Mouse (Mus musculus): ENCODE data around the gene Zfp524. TPM values are rescaled to one million over a fixed set of nuclear protein-coding genes. Genes with fewer than 3 reads are reported as not detected.

Gene Zfp524
- polyA plus RNA-seq, 1 experiment from 2014 or later: 10.4 TPM

DNA sequence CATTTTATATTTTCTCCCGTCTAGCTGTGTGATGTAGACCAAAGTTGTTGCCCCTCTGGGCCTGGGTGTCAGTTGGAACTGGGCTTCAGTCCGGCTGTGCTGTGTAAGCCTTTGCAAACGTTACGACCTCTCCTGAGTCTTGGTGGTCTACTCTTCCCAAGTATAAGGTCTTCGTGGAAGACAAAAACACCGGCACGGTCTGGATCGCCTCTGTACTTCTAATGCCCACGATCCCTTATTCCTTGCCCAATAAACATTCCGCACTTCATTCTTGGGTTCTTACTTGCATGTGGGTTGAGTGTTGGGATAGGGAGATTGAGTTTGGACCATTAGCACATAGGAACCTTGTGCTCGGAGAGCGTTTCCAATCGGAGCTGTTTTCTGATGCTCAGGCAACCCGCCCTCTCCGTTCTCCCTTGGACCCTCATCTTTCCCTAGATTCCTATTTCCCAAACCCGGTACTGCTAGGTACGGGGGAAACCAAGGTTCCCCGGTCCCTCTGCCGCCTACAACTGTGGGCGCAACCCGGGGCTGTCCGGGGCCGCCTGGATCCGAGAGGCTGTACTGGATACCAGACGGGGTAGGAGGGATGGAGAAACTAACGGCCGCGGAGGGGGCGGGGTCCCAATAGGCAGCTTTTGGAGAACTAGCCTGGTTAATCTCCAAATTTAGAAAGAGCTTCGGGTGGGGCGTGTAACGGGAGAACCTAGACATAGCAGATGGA is 39.4 kb downstream of the Zfp524 start:
- Histone ChIP-seq H3K36me3 (no peaks in the 10 kb centered on the region), H3K27me3 (peaks cover 64% of the 10 kb centered on the region), H3K4me2 (peak overlapping the region; percentile 87), H3K9ac (peak overlapping the region; percentile 71), H3K27ac (no peak overlapping the region), H3K4me3 (replicated peaks) (peak overlapping the region; percentile 64), H3K4me1 (peaks cover 63% of the 10 kb centered on the region), H3K9me3 (replicated peaks) (no peaks in the 10 kb centered on the region)
- no peak for ATAC-seq (replicated peaks; ENCODE audit: low FRiP score)
- 9% methylated on average over 32 of the region's 32 CpGs for WGBS

DNA sequence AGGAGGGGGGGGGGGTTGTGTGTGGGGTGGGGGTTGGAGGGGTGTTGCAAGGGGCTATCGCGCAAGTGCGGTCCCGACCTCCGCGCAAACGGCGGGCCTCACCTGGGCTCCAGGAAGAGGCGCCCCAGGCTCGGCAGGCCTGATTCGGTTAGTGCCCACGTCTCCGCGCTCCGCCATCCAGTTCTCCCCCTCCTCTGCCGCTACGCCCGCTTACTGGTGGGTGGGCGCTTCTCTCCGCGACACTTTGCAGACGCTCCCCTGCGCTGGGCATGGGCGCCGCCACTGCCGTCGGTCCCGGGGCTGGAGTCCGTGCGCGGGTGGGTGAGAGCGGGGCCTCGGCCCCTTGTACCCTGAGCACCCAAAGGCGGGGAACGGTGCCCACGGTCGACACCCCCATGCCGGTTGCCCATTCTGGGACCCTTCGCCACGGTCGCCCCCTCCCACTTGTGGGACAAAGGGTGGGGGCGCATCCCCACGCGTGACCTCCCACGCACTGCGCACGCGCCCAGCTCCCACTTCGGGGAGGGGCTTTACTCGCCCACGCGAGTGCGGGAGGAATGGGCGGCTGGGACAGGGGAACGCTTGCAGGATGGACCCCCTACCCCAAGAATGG is 42.5 kb downstream of the Zfp524 start:
- peaks cover 72% of the 10 kb centered on the region for H3K4me1 ChIP-seq
- whole genome bisulfite sequencing: 1% methylated on average over 49 of the region's 55 CpGs
- peaks cover 63% of the 10 kb centered on the region for H3K27me3 ChIP-seq
- peak overlapping the region; percentile 88 for H3K4me2 ChIP-seq
- no peaks in the 10 kb centered on the region for H3K36me3 ChIP-seq
- H3K9ac ChIP-seq: peak overlapping the region; percentile 64
- no peak for ATAC-seq (replicated peaks; ENCODE audit: low FRiP score)
- no peaks in the 10 kb centered on the region for H3K9me3 ChIP-seq (replicated peaks)
- H3K27ac ChIP-seq: peak overlapping the region; percentile 56
- H3K4me3 ChIP-seq (replicated peaks): peak overlapping the region; percentile 61

DNA sequence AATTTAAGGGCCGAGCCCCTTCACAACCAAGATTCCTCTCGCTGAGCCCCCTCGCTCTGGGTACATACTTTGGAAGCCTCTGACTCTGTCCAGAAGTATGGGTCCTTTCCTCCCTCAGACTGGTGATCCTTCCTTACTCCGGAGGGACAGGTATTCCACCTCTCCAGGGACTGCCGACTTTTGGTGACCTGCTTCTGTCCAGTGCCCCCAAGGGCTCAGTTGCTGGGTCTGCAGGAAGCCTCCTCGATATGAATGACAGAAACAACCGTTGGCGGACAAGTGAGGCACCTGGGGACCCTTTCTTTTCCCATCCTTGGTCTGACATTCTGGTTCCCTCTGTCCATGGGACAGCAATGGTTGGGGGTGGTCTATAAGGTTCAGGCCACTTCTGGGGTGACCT is 43.2 kb downstream of the Zfp524 start:
- Histone ChIP-seq H3K9ac (peak overlapping the region; percentile 64), H3K36me3 (no peaks in the 10 kb centered on the region), H3K27me3 (peaks cover 58% of the 10 kb centered on the region), H3K4me1 (peaks cover 66% of the 10 kb centered on the region), H3K4me3 (replicated peaks) (peak overlapping the region; percentile 61), H3K9me3 (replicated peaks) (no peaks in the 10 kb centered on the region), H3K27ac (peak overlapping the region; percentile 56; the same call in 1 of the 2 replicates), H3K4me2 (peak overlapping the region; percentile 88)
- 28% methylated on average over 8 of the region's 8 CpGs for WGBS
- no peak for ATAC-seq (replicated peaks; ENCODE audit: low FRiP score)

DNA sequence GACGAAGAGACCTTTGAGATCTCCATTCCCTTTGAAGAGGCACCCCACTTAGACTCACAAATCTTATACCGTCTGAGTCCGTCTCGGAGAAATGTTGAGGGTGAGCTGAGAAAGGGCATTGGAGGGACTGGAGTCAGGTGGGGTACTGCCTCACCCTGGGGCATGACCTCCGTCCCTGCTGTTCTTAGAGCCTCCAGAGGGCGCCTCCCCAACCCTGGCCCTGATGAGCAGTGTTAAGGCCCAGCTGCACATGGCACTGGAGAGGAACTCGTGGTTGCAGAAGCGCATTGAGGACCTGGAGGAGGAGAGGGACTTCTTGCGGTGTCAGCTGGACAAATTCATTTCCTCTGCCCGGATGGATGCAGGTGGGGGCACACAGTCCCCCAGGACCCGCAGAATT is 43.6 kb downstream of the Zfp524 start:
- Histone ChIP-seq H3K9ac (no peak overlapping the region), H3K36me3 (no peaks in the 10 kb centered on the region), H3K4me3 (replicated peaks) (peak overlapping the region; percentile 61), H3K4me1 (peaks cover 62% of the 10 kb centered on the region), H3K27ac (0 out of 2 replicates have a peak overlapping the region, but pooled peaks have one; percentile 56), H3K27me3 (peaks cover 54% of the 10 kb centered on the region), H3K4me2 (peak overlapping the region; percentile 88), H3K9me3 (replicated peaks) (no peaks in the 10 kb centered on the region)
- no peak for ATAC-seq (replicated peaks; ENCODE audit: low FRiP score)
- 27% methylated on average over 11 of the region's 11 CpGs for WGBS

DNA sequence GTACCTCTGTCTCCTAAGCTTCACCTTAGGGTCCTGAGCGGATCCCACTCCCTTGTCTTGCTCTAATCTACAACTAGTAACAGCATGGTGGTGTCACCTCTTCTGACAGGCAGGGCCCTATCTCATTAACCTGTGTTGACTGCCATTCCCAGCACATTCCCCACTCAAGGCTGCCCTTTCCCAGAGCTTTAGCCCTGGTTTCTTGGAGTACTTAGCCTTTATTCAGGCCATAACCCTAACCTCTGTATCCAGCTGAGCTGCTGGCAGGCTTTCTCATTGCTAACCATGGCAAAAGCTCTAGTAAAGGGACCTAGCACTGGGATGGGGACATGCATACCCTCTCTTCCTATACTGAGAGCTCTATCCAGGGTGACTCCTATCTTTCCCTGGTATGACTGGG is 44.4 kb downstream of the Zfp524 start:
- Histone ChIP-seq H3K27ac (no peak overlapping the region), H3K36me3 (no peaks in the 10 kb centered on the region), H3K4me1 (peaks cover 59% of the 10 kb centered on the region), H3K9me3 (replicated peaks) (no peaks in the 10 kb centered on the region), H3K27me3 (peaks cover 46% of the 10 kb centered on the region), H3K4me3 (replicated peaks) (no peak overlapping the region), H3K4me2 (no peak overlapping the region), H3K9ac (no peak overlapping the region)
- 88% methylated on average over 1 of the region's 1 CpGs for WGBS
- ATAC-seq (replicated peaks; ENCODE audit: low FRiP score): no peak

DNA sequence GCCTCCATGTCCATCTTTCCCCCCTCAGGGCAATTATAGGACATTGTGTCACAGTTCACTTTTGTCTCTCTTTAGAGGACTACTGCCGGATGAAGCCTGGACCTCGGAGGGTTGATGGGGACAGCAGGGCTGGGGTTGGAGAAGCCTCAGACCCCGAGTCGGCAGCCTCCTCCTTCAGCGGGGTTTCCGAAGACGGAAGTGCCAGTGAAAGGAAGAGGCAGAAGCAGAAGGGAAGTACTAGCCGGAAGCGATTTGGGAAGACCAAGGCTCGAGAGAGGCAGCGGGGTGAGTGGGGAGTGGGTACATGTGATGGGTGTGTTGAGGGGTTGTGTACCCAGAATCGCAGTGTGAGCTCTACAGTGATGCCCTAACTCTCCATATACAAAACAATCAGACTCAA is 45.2 kb downstream of the Zfp524 start:
- Histone ChIP-seq H3K9me3 (replicated peaks) (no peaks in the 10 kb centered on the region), H3K27ac (peak overlapping the region; percentile 100)
- WGBS: 94% methylated on average over 12 of the region's 12 CpGs

DNA sequence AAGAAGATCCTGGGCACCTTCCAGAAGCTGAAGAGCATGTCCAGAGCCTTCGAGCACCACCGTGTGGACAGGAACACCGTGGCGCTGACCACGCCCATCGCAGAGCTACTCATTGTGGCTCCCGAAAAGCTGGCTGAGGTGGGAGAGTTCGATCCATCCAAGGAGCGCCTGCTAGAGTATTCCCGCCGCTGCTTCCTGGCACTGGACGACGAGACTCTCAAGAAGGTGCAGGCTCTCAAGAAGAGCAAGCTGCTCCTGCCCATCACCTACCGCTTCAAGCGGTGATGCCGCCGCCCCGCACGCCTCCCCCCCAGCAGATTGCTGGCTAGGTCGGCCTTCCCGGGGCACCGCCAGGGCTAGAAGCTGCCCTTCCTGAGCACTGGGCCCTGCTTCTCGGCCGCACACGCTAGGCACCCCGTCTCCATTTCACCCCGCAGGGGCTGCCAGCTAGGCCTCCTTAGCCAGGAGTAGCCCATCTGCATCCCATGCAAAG is 46.1 kb downstream of the Zfp524 start:
- no peaks in the 10 kb centered on the region for H3K9me3 ChIP-seq (replicated peaks)
- peak overlapping the region; percentile 96 for H3K9ac ChIP-seq
- H3K4me2 ChIP-seq: peak overlapping the region; percentile 92
- H3K27me3 ChIP-seq: peaks cover 29% of the 10 kb centered on the region
- peak overlapping the region; percentile 78 for H3K4me3 ChIP-seq (replicated peaks)
- H3K36me3 ChIP-seq: peaks cover 2% of the 10 kb centered on the region
- WGBS: 2% methylated on average over 27 of the region's 27 CpGs
- peak; percentile 22 for ATAC-seq (replicated peaks; ENCODE audit: low FRiP score)
- H3K4me1 ChIP-seq: peaks cover 61% of the 10 kb centered on the region
- H3K27ac ChIP-seq: peak overlapping the region; percentile 100

More for the DNA sequence above, 45.2 kb downstream of the Zfp524 start:
- Histone ChIP-seq H3K4me3 (replicated peaks) (0 out of 2 replicates have a peak overlapping the region, but pooled peaks have one; percentile 78), H3K9ac (no peak overlapping the region), H3K36me3 (no peaks in the 10 kb centered on the region; the same call in 1 of the 2 replicates), H3K4me1 (peaks cover 59% of the 10 kb centered on the region), H3K4me2 (no peak overlapping the region), H3K27me3 (peaks cover 38% of the 10 kb centered on the region)
- no peak for ATAC-seq (replicated peaks; ENCODE audit: low FRiP score)

DNA sequence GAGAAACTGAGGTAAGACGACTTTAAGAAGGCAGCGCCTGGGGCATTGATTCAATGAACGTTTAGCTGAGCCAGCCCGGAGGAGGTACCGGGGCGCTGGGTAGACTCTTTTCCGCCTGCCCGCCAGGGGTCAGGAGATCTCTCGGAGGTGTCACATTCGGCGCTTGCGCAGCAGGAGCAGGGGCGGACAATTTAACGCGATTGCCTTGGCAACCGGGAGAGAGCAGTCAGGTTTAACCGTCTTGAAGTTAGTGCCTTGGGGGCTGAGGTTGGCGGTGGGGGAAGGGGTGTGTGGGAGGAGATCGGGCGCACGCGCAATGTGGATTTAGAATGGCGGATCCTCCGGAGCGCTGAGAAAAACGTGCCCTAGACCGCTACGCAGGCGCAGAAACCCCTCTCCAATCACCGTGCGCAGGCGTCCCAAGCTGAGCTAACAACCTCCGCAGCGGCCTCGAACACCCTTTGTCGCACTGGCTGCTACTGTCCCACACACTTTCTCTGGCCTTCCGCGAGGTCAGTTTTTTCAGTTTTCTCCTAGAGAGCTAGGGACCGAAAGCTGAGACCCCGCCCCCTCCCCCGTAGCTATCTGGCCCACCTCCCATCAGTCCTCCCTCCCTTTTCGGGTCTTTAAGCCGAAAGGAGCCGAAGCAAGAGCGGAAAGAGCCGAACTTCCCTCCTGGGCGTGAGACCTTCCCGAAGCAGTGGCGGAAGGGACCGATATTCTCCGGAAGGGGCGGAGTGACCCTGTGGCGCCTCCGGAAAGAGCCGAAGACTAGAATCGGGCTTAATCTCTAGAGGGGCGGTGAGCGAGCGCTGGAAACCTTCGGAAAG is 46.9 kb downstream of the Zfp524 start:
- Histone ChIP-seq H3K4me2 (peak overlapping the region; percentile 92), H3K27ac (peak overlapping the region; percentile 100), H3K4me3 (replicated peaks) (peak overlapping the region; percentile 78), H3K27me3 (peaks cover 20% of the 10 kb centered on the region), H3K9me3 (replicated peaks) (no peaks in the 10 kb centered on the region), H3K4me1 (peaks cover 67% of the 10 kb centered on the region), H3K9ac (peak overlapping the region; percentile 96), H3K36me3 (peaks cover 10% of the 10 kb centered on the region)
- ATAC-seq (replicated peaks; ENCODE audit: low FRiP score): peak; percentile 91
- WGBS: under 1% methylated on average over 60 of the region's 60 CpGs

DNA sequence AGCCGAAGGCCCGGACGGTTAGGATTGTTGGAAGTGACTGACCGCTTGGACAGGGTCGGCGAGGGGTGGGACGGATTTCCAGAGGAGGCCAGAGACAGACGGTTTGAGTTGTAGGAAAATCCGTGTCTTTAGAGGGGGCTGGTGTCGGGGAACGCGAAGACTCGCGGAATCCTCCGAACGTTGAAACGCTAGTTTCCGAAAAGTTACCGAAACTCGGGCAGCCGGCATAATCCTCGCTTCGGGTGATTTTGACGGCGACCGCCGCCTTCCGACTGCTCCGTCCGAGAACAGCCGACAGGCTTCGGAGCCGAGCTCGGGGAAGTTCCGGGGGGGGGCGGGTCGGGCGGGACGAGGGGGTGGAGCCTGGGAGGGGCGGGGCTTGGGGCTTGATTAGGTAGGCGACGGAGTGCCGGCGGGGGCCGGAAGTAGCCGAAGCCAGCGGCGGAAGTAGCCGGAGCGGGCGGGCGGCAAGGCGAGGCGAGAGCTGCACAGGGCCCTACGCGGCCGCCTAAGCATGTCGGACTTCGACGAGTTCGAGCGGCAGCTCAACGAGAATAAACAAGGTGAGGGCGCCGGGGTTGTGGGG is 47.7 kb downstream of the Zfp524 start, which contains the start of gene U2af2:
Gene U2af2 (plus strand): TSS at position 370 of the 586 bp plus-strand sequence.
- Histone ChIP-seq H3K4me2 (peak within 1 kb of the TSS; percentile 92), H3K4me1 (peaks cover 63% of the 10 kb centered on the region), H3K4me3 (replicated peaks) (peak within 1 kb of the TSS; percentile 78), H3K9me3 (replicated peaks) (no peaks in the 10 kb centered on the region), H3K27ac (peak within 1 kb of the TSS; percentile 100), H3K27me3 (peaks cover 16% of the 10 kb centered on the region), H3K9ac (peak within 1 kb of the TSS; percentile 96), H3K36me3 (peaks cover 18% of the 10 kb centered on the region)
- peak; percentile 85 for ATAC-seq (replicated peaks; ENCODE audit: low FRiP score)
- under 1% methylated on average over 64 of the region's 65 CpGs for WGBS

DNA sequence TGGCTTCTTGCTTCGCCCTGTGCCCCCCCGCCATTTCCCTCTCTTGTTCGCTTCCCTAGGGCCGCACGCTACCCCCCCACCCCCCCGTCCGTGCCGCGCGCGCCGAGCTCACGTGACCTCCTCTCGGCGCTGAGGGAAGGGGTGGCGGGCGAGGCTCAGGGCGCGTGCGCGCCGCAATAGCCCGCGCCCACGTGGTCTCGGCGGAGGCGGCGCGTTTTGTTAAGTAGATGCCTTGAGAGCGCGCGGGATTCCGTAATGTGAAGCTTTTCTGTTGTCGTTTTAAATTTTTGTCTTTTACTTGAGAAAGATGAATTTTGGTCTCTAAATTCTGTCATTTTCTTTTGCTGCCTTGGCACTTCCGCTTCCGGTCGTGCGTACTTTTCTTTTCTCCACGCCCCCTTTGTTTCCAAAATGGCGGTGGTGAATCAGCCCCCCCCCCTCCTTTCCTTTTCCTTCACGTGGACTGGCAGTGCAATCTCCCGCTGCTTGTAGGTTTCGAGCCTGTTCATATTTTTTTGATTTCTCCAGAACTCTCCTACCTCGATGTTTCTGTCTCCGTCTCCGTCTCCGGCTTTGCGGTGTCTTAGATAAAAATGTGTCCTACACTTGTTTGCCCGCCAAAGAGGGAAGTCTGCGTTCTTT is 48.3 kb downstream of the Zfp524 start:
- H3K4me2 ChIP-seq: peak overlapping the region; percentile 92
- no peaks in the 10 kb centered on the region for H3K9me3 ChIP-seq (replicated peaks)
- peak overlapping the region; percentile 100 for H3K27ac ChIP-seq
- peak overlapping the region; percentile 96 for H3K9ac ChIP-seq
- H3K4me3 ChIP-seq (replicated peaks): peak overlapping the region; percentile 78
- WGBS: 0% methylated on average over 47 of the region's 51 CpGs
- ATAC-seq (replicated peaks; ENCODE audit: low FRiP score): peak; percentile 47
- H3K27me3 ChIP-seq: peaks cover 10% of the 10 kb centered on the region
- peaks cover 57% of the 10 kb centered on the region for H3K4me1 ChIP-seq
- peaks cover 24% of the 10 kb centered on the region for H3K36me3 ChIP-seq

DNA sequence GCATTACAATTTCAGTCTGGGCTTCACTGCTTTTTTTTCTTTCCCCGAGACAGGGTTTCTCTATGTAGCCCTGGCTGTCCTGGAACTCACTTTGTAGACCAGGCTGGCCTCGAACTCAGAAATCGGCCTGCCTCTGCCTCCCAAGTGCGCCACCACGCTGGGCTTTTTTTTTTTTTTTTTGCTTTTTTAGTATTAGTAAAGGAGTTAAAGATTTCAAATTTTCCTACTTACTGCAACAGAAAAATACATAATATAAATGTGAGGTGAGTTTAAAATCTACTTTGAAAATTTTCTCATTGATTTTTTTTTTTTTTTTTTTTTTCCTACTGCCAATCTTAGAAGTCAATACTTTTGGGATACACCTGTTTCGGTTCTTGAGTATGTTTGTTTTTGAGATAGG is 50.7 kb downstream of the Zfp524 start:
- Histone ChIP-seq H3K9ac (no peak overlapping the region), H3K4me3 (replicated peaks) (peak overlapping the region; percentile 78; the same call in 1 of the 2 replicates), H3K4me1 (peaks cover 41% of the 10 kb centered on the region), H3K27me3 (no peaks in the 10 kb centered on the region), H3K4me2 (peak overlapping the region; percentile 92; the same call in 1 of the 2 replicates), H3K9me3 (replicated peaks) (no peaks in the 10 kb centered on the region), H3K27ac (no peak overlapping the region), H3K36me3 (peaks cover 48% of the 10 kb centered on the region)
- 93% methylated on average over 6 of the region's 6 CpGs for WGBS
- ATAC-seq (replicated peaks; ENCODE audit: low FRiP score): no peak

Measured in kidney, embryonic 15.5 days (tissue).